Mouse (Mus musculus) CH12.LX (cell line): Measurements from ENCODE around the gene 2210011C24Rik. TPM values are rescaled to one million over a fixed set of nuclear protein-coding genes. Genes with fewer than 3 reads are reported as not detected.

Source experiments
- DNase-seq: peaks from one replicate; pipeline ENCODE4 v3.0.0-alpha.2; 2013; ENCODE audit errors: extremely low read depth
- H3K27ac ChIP-seq: 2 replicates; pipeline ENCODE4 v1.5.1; 2012; ENCODE audit warnings: low read depth, mild to moderate bottlenecking, control low read depth, moderate library complexity; ENCODE audit not compliant: insufficient read depth
- H3K27me3 ChIP-seq: replicated peaks from 2 replicates; pipeline ENCODE3; 2012; ENCODE audit warnings: inconsistent platforms
- H3K36me3 ChIP-seq, 2 experiments: replicated peaks in 1 of 2; 2 replicates each; pipeline versions ENCODE3 to v1.6.1; 2012; ENCODE audit warnings: inconsistent platforms in 1 of 2, low read length in 1 of 2, mild to moderate bottlenecking in 1 of 2, mixed read lengths in 1 of 2, moderate library complexity in 1 of 2; ENCODE audit not compliant: control insufficient read depth in 1 of 2, insufficient read depth in 1 of 2
- H3K4me1 ChIP-seq, 2 experiments: 2 replicates each; pipeline ENCODE4 v1.6.1; 2012; ENCODE audit warnings: inconsistent platforms in 1 of 2, moderate library complexity in 1 of 2; ENCODE audit not compliant: insufficient read depth in 2 of 2, control insufficient read depth in 1 of 2
- H3K4me2 ChIP-seq: 2 replicates; pipeline ENCODE4 v1.6.1; 2012; ENCODE audit warnings: low read depth, mild to moderate bottlenecking, control low read depth; ENCODE audit not compliant: poor library complexity, insufficient read depth, severe bottlenecking
- H3K4me3 ChIP-seq, 3 experiments: fragments of 150-350 bp in 1 of 3; sonication (generic) in 1 of 3; replicated peaks in 1 of 3; 2 replicates each; pipeline versions ENCODE3 to v1.5.1; 2011 to 2012; ENCODE audit warnings: low read depth in 2 of 3, low read length in 2 of 3, mild to moderate bottlenecking in 2 of 3, moderate library complexity in 2 of 3, control low read depth in 1 of 3, improper control_type of control experiment in 1 of 3, inconsistent platforms in 1 of 3, mixed read lengths in 1 of 3; ENCODE audit not compliant: poor library complexity in 1 of 3
- H3K79me2 ChIP-seq: replicated peaks from 2 replicates; pipeline ENCODE4 v1.6.1; 2012; ENCODE audit warnings: mild to moderate bottlenecking, moderate library complexity; ENCODE audit not compliant: control insufficient read depth, poor library complexity, insufficient read depth, severe bottlenecking; ENCODE audit errors: extremely low read depth
- H3K9ac ChIP-seq: 2 replicates; pipeline ENCODE4 v1.6.1; 2012; ENCODE audit warnings: low read depth, mild to moderate bottlenecking, control low read depth, moderate library complexity; ENCODE audit not compliant: insufficient read depth
- H3K9me3 ChIP-seq: replicated peaks from 2 replicates; pipeline ENCODE3; 2012; ENCODE audit warnings: low read length, inconsistent platforms, mixed read lengths
- CHD1 ChIP-seq: IDR thresholded peaks from 2 replicates; pipeline ENCODE4 v1.6.1; 2012; ENCODE audit warnings: low read depth, low read length, improper control_type of control experiment, inconsistent platforms
- CTCF ChIP-seq, 2 experiments: IDR thresholded peaks in 1 of 2; conservative IDR thresholded peaks in 1 of 2; 2 replicates each; pipeline ENCODE4 v1.5.1; 2011 to 2012; ENCODE audit warnings: low read depth in 2 of 2, low read length in 2 of 2, improper control_type of control experiment in 1 of 2, inconsistent platforms in 1 of 2, mild to moderate bottlenecking in 1 of 2, moderate library complexity in 1 of 2
- ELF1 ChIP-seq: IDR thresholded peaks from 2 replicates; pipeline ENCODE4 v1.6.1; 2014; ENCODE audit warnings: low read depth, mild to moderate bottlenecking, inconsistent platforms, low read length, improper control_type of control experiment
- ETS1 ChIP-seq: conservative IDR thresholded peaks from 2 replicates; pipeline ENCODE4 v1.6.1; 2012; ENCODE audit warnings: low read depth, mild to moderate bottlenecking, inconsistent platforms, low read length, improper control_type of control experiment, moderate library complexity
- HCFC1 ChIP-seq: IDR thresholded peaks from 2 replicates; pipeline ENCODE4 v1.6.1; 2012; ENCODE audit warnings: low read depth, mild to moderate bottlenecking, inconsistent platforms, low read length, improper control_type of control experiment
- JUND ChIP-seq: conservative IDR thresholded peaks from 2 replicates; pipeline ENCODE4 v1.6.1; 2011; ENCODE audit warnings: low read depth, low read length, improper control_type of control experiment
- KAT2A ChIP-seq: IDR thresholded peaks from 2 replicates; pipeline ENCODE4 v1.6.1; 2012; ENCODE audit warnings: low read length, improper control_type of control experiment, inconsistent platforms; ENCODE audit not compliant: insufficient replicate concordance
- MAFK ChIP-seq: IDR thresholded peaks from 2 replicates; pipeline ENCODE4 v1.6.1; 2011; ENCODE audit warnings: low read length, improper control_type of control experiment; ENCODE audit not compliant: insufficient replicate concordance
- MXI1 ChIP-seq: IDR thresholded peaks from 2 replicates; pipeline ENCODE4 v1.6.1; 2011; ENCODE audit warnings: mild to moderate bottlenecking, low read depth, low read length, improper control_type of control experiment
- PAX5 ChIP-seq: IDR thresholded peaks from 2 replicates; pipeline ENCODE4 v1.6.1; 2012; ENCODE audit warnings: low read length, inconsistent platforms, mixed read lengths
- POLR2A ChIP-seq: IDR thresholded peaks from 2 replicates; pipeline ENCODE4 v1.6.1; 2011; ENCODE audit warnings: low read depth, mild to moderate bottlenecking, improper control_type of control experiment, low read length
- RAD21 ChIP-seq: IDR thresholded peaks from 2 replicates; pipeline ENCODE4 v1.6.1; 2011; ENCODE audit warnings: low read depth, mild to moderate bottlenecking, low read length, improper control_type of control experiment, moderate library complexity
- RCOR1 ChIP-seq: conservative IDR thresholded peaks from 2 replicates; pipeline ENCODE4 v1.6.1; 2012; ENCODE audit warnings: low read depth, mild to moderate bottlenecking, inconsistent platforms, low read length, improper control_type of control experiment
- SIN3A ChIP-seq: IDR thresholded peaks from 2 replicates; pipeline ENCODE4 v1.6.1; 2012; ENCODE audit warnings: low read length, improper control_type of control experiment, inconsistent platforms
- SMC3 ChIP-seq: IDR thresholded peaks from 2 replicates; pipeline ENCODE4 v1.6.1; 2011; ENCODE audit warnings: low read depth, low read length, improper control_type of control experiment
- UBTF ChIP-seq: IDR thresholded peaks from 2 replicates; pipeline ENCODE4 v1.6.1; 2012; ENCODE audit warnings: low read depth, mild to moderate bottlenecking, inconsistent platforms, low read length, improper control_type of control experiment, moderate library complexity
- USF1 ChIP-seq: IDR thresholded peaks from 2 replicates; pipeline ENCODE4 v1.6.1; 2014; ENCODE audit warnings: low read depth, mild to moderate bottlenecking, inconsistent platforms, low read length, improper control_type of control experiment
- ZC3H11A ChIP-seq: IDR thresholded peaks from 2 replicates; pipeline ENCODE4 v1.6.1; 2012; ENCODE audit warnings: low read depth, mild to moderate bottlenecking, inconsistent platforms, low read length, improper control_type of control experiment
- ZMIZ1 ChIP-seq: IDR thresholded peaks from 2 replicates; pipeline ENCODE4 v1.6.1; 2012; ENCODE audit warnings: low read depth, mild to moderate bottlenecking, inconsistent platforms, low read length, improper control_type of control experiment
- ZNF384 ChIP-seq: IDR thresholded peaks from 2 replicates; pipeline ENCODE4 v1.6.1; 2012; ENCODE audit warnings: low read depth, low read length, improper control_type of control experiment, inconsistent platforms
- dilution Hi-C: fragments of 300-500 bp; cut with MboI; formaldehyde crosslinking; loops from 2 replicates; pipeline ENCODE4 v1.14.3; 2020; ENCODE audit warnings: low sequenced_read_pairs; ENCODE audit not compliant: extremely low pct_unique_long_range_greater_than_20kb, extremely low pct_ligation_motif_present
- in situ Hi-C: fragments of 300-500 bp; cut with MboI; formaldehyde crosslinking; loops from 3 replicates; pipeline ENCODE4 v1.14.3; 2019; ENCODE audit warnings: low sequenced_read_pairs, low pct_ligation_motif_present, low pct_unique_long_range_greater_than_20kb, mixed read lengths
- polyA plus RNA-seq: library from polyadenylated mRNA; unstranded; fragments of >175 nt; gene quantifications from 2 replicates; pipeline ENCODE4 v1.2.1, GENCODE M21; 2012; ENCODE audit warnings: low read depth; ENCODE audit not compliant: insufficient read length
- total RNA-seq, 2 experiments: library from RNA; depleted of rRNA; stranded (reverse); fragments of 300-350 nt in 1 of 2; fragments of >200 nt in 1 of 2; gene quantifications; 2 replicates each; pipeline ENCODE4 v1.2.3; 2012 to 2014

Gene 2210011C24Rik
- total and polyA plus RNA-seq, 3 experiments = not detected

DNA sequence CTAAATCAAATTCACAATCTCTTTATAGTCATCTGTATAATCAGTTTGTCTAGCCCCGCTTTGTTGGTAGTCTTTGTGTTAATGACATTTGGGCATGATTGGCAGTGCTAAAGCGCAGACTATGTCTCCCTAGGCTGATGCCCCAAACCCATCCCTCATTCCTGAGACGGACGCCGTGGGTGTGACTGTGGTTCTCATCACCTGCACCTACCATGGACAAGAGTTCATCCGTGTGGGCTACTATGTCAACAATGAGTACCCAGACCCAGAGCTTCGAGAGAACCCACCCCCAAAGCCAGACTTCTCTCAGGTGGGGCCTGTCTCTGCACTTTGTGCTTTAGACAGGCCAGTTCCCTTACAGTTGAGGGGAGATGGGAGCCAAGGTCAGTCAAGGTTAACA lies 44.3 kb downstream of the 2210011C24Rik start:
- dilution Hi-C loops (no loop called here), in situ Hi-C loops (no loop called here)
- no peak overlapping the region for H3K9ac ChIP-seq
- no peak overlapping the region for H3K4me3 ChIP-seq
- peaks cover 5% of the 10 kb centered on the region for H3K79me2 ChIP-seq
- no peaks in the 10 kb centered on the region for H3K9me3 ChIP-seq
- DNase-seq = no peak
- peaks cover 41 to 82% of the 10 kb centered on the region in 2 experiments for H3K36me3 ChIP-seq
- no peak overlapping the region for H3K27ac ChIP-seq
- no peak for TF ChIP-seq UBTF
- no peak for TF ChIP-seq ELF1
- TF ChIP-seq KAT2A = no peak
- no peak for TF ChIP-seq USF1
- no peak for TF ChIP-seq SIN3A
- TF ChIP-seq ZMIZ1 = no peak
- TF ChIP-seq MXI1 = no peak
- TF ChIP-seq CTCF (conservative IDR thresholded peaks at IDR 0.05 in 1 of 2, IDR thresholded peaks at IDR 0.05 in 1 of 2; ENCODE audit: low read depth in 2 of 2, low read length in 2 of 2) = no peak
- no peak for TF ChIP-seq CHD1
- no peak for TF ChIP-seq ETS1
- TF ChIP-seq PAX5 = no peak
- TF ChIP-seq RCOR1 = no peak
- TF ChIP-seq POLR2A = no peak
- H3K27me3 ChIP-seq = no peaks in the 10 kb centered on the region
- H3K4me1 ChIP-seq = peaks cover 6 to 15% of the 10 kb centered on the region in 2 experiments
- no peak overlapping the region for H3K4me2 ChIP-seq

- H3K27me3 ChIP-seq = no peaks in the 10 kb centered on the region
- no peak overlapping the region for H3K27ac ChIP-seq
- peaks cover 35 to 91% of the 10 kb centered on the region in 2 experiments for H3K36me3 ChIP-seq
- no peak overlapping the region for H3K9ac ChIP-seq
- no peak overlapping the region for H3K4me2 ChIP-seq
- no peak for DNase-seq
- no peaks in the 10 kb centered on the region; a peak in 1 of 4 replicates for H3K4me1 ChIP-seq
- TF ChIP-seq RAD21 = no peak
- no peak for TF ChIP-seq KAT2A
- no peak for TF ChIP-seq HCFC1
- no peak for TF ChIP-seq ZNF384
- no peak for TF ChIP-seq JUND
- no peak for TF ChIP-seq MAFK
- no peak for TF ChIP-seq ZC3H11A
- no peak for TF ChIP-seq SMC3
- in situ Hi-C loops (no loop called here), dilution Hi-C loops (no loop called here)
- H3K9me3 ChIP-seq = no peaks in the 10 kb centered on the region
- H3K79me2 ChIP-seq = peaks cover 19% of the 10 kb centered on the region
- no peak overlapping the region for H3K4me3 ChIP-seq
Measured at GRCm38 (mm10) chr8:83964015-83964765, 47.8 kb downstream of the 2210011C24Rik start.

Other genes starting within 250 kb of the 2210011C24Rik start
- gene Adgrl1, start 112.1 kb downstream of the 2210011C24Rik start, total RNA-seq (2012; rRNA removed) = 12.5 and 14.8 TPM in 2 replicates
- 3.5 and 4.4 TPM in 2 replicates for gene Adgrl1, start 112.1 kb downstream of the 2210011C24Rik start, total RNA-seq (2014; rRNA removed)
- gene Adgrl1, start 112.1 kb downstream of the 2210011C24Rik start, polyA plus RNA-seq = 9.7 and 14.5 TPM in 2 replicates
- gene Gm10644, start 57.0 kb downstream of the 2210011C24Rik start, total RNA-seq (2012; rRNA removed) = 1.1 and 1.7 TPM in 2 replicates
- 0.58 TPM in 2 replicates for gene Gm10644, start 57.0 kb downstream of the 2210011C24Rik start, total RNA-seq (2014; rRNA removed)
- 0.44 and 0.72 TPM in 2 replicates for gene Gm10644, start 57.0 kb downstream of the 2210011C24Rik start, polyA plus RNA-seq
- 71.1 and 94.5 TPM in 2 replicates for gene Asf1b, start 56.7 kb downstream of the 2210011C24Rik start, total RNA-seq (2012; rRNA removed)
- 58.9 and 62.2 TPM in 2 replicates for gene Asf1b, start 56.7 kb downstream of the 2210011C24Rik start, total RNA-seq (2014; rRNA removed)
- gene Asf1b, start 56.7 kb downstream of the 2210011C24Rik start, polyA plus RNA-seq = 86.3 and 101 TPM in 2 replicates
- gene Prkaca, start 39.2 kb downstream of the 2210011C24Rik start, total RNA-seq (2012; rRNA removed) = 16.9 and 18.5 TPM in 2 replicates
- 14.0 and 14.7 TPM in 2 replicates for gene Prkaca, start 39.2 kb downstream of the 2210011C24Rik start, total RNA-seq (2014; rRNA removed)
- 23.4 and 27.3 TPM in 2 replicates for gene Prkaca, start 39.2 kb downstream of the 2210011C24Rik start, polyA plus RNA-seq
- 54.5 and 62.6 TPM in 2 replicates for gene Samd1, start 14.5 kb downstream of the 2210011C24Rik start, total RNA-seq (2012; rRNA removed)
- gene Samd1, start 14.5 kb downstream of the 2210011C24Rik start, total RNA-seq (2014; rRNA removed) = 37.4 and 42.3 TPM in 2 replicates
- gene Samd1, start 14.5 kb downstream of the 2210011C24Rik start, polyA plus RNA-seq = 38.9 and 42.1 TPM in 2 replicates
- gene 1700067K01Rik, start 10.7 kb downstream of the 2210011C24Rik start, total RNA-seq (2012; rRNA removed) = 0.38 and 0.80 TPM in 2 replicates
- not detected in 2 replicates for gene 1700067K01Rik, start 10.7 kb downstream of the 2210011C24Rik start, total RNA-seq (2014; rRNA removed)
- 0.55 and 0.67 TPM in 2 replicates for gene 1700067K01Rik, start 10.7 kb downstream of the 2210011C24Rik start, polyA plus RNA-seq
- gene Palm3, start 9.3 kb upstream of the 2210011C24Rik start, total RNA-seq (2012; rRNA removed) = 0.13 TPM in 2 replicates
- 0.12 and 0.16 TPM in 2 replicates for gene Palm3, start 9.3 kb upstream of the 2210011C24Rik start, total RNA-seq (2014; rRNA removed)
- gene Palm3, start 9.3 kb upstream of the 2210011C24Rik start, polyA plus RNA-seq = 0.44 and 0.77 TPM in 2 replicates
- 0.97 and 1.4 TPM in 2 replicates for gene Il27ra, start 30.4 kb upstream of the 2210011C24Rik start, total RNA-seq (2012; rRNA removed)
- 2.1 and 2.3 TPM in 2 replicates for gene Il27ra, start 30.4 kb upstream of the 2210011C24Rik start, total RNA-seq (2014; rRNA removed)
- gene Il27ra, start 30.4 kb upstream of the 2210011C24Rik start, polyA plus RNA-seq = 2.4 and 3.0 TPM in 2 replicates
- gene Rln3, start 32.8 kb upstream of the 2210011C24Rik start, total RNA-seq (2012; rRNA removed) = not detected in 2 replicates
- not detected in 2 replicates for gene Rln3, start 32.8 kb upstream of the 2210011C24Rik start, total RNA-seq (2014; rRNA removed)
- gene Rln3, start 32.8 kb upstream of the 2210011C24Rik start, polyA plus RNA-seq = not detected in 2 replicates
- gene Gm10643, start 53.0 kb upstream of the 2210011C24Rik start, total RNA-seq (2012; rRNA removed) = 0.55 and 0.76 TPM in 2 replicates
- gene Gm10643, start 53.0 kb upstream of the 2210011C24Rik start, total RNA-seq (2014; rRNA removed) = 0.39 and 0.42 TPM in 2 replicates
- 0.14 TPM in 1 of 2 replicates, not detected in the other for gene Gm10643, start 53.0 kb upstream of the 2210011C24Rik start, polyA plus RNA-seq
- gene Rfx1, start 54.7 kb upstream of the 2210011C24Rik start, total RNA-seq (2012; rRNA removed) = 9.9 and 10.8 TPM in 2 replicates
- gene Rfx1, start 54.7 kb upstream of the 2210011C24Rik start, total RNA-seq (2014; rRNA removed) = 3.2 and 3.5 TPM in 2 replicates
- 10.7 and 13.1 TPM in 2 replicates for gene Rfx1, start 54.7 kb upstream of the 2210011C24Rik start, polyA plus RNA-seq
- gene Dcaf15, start 92.6 kb upstream of the 2210011C24Rik start, total RNA-seq (2012; rRNA removed) = 44.3 and 47.9 TPM in 2 replicates
- 38.5 and 39.3 TPM in 2 replicates for gene Dcaf15, start 92.6 kb upstream of the 2210011C24Rik start, total RNA-seq (2014; rRNA removed)
- 48.3 and 50.7 TPM in 2 replicates for gene Dcaf15, start 92.6 kb upstream of the 2210011C24Rik start, polyA plus RNA-seq
- gene Podnl1, start 113.8 kb upstream of the 2210011C24Rik start, total RNA-seq (2012; rRNA removed) = 0.92 and 0.98 TPM in 2 replicates
- gene Podnl1, start 113.8 kb upstream of the 2210011C24Rik start, total RNA-seq (2014; rRNA removed) = 1.8 and 2.0 TPM in 2 replicates
- gene Podnl1, start 113.8 kb upstream of the 2210011C24Rik start, polyA plus RNA-seq = 2.8 TPM in 2 replicates
- gene Cc2d1a, start 135.8 kb upstream of the 2210011C24Rik start, total RNA-seq (2012; rRNA removed) = 7.8 and 8.2 TPM in 2 replicates
- 2.5 and 2.8 TPM in 2 replicates for gene Cc2d1a, start 135.8 kb upstream of the 2210011C24Rik start, total RNA-seq (2014; rRNA removed)
- gene Cc2d1a, start 135.8 kb upstream of the 2210011C24Rik start, polyA plus RNA-seq = 10.5 and 11.4 TPM in 2 replicates
- gene 4930432K21Rik, start 135.9 kb upstream of the 2210011C24Rik start, total RNA-seq (2012; rRNA removed) = 0.04 TPM in 1 of 2 replicates, not detected in the other
- gene 4930432K21Rik, start 135.9 kb upstream of the 2210011C24Rik start, total RNA-seq (2014; rRNA removed) = 0.09 TPM in 1 of 2 replicates, not detected in the other
- not detected in 2 replicates for gene 4930432K21Rik, start 135.9 kb upstream of the 2210011C24Rik start, polyA plus RNA-seq
- gene Nanos3, start 173.0 kb upstream of the 2210011C24Rik start, total RNA-seq (2012; rRNA removed) = not detected in 2 replicates
- not detected in 2 replicates for gene Nanos3, start 173.0 kb upstream of the 2210011C24Rik start, total RNA-seq (2014; rRNA removed)
- gene Nanos3, start 173.0 kb upstream of the 2210011C24Rik start, polyA plus RNA-seq = not detected in 2 replicates
- 6.3 and 9.7 TPM in 2 replicates for gene Zswim4, start 224.9 kb upstream of the 2210011C24Rik start, total RNA-seq (2012; rRNA removed)
- gene Zswim4, start 224.9 kb upstream of the 2210011C24Rik start, total RNA-seq (2014; rRNA removed) = 4.7 and 4.9 TPM in 2 replicates
- 6.5 and 9.1 TPM in 2 replicates for gene Zswim4, start 224.9 kb upstream of the 2210011C24Rik start, polyA plus RNA-seq
- 225 and 266 TPM in 2 replicates for gene D8Ertd738e, start 237.5 kb upstream of the 2210011C24Rik start, total RNA-seq (2012; rRNA removed)
- 213 and 228 TPM in 2 replicates for gene D8Ertd738e, start 237.5 kb upstream of the 2210011C24Rik start, total RNA-seq (2014; rRNA removed)
- 217 and 262 TPM in 2 replicates for gene D8Ertd738e, start 237.5 kb upstream of the 2210011C24Rik start, polyA plus RNA-seq
- 51.6 and 58.6 TPM in 2 replicates for gene Mri1, start 245.2 kb upstream of the 2210011C24Rik start, total RNA-seq (2012; rRNA removed)
- 79.7 and 102 TPM in 2 replicates for gene Mri1, start 245.2 kb upstream of the 2210011C24Rik start, total RNA-seq (2014; rRNA removed)
- 62.1 and 70.8 TPM in 2 replicates for gene Mri1, start 245.2 kb upstream of the 2210011C24Rik start, polyA plus RNA-seq